Mouse (Mus musculus): ENCODE measurements around the gene Ccnq.

- TF ChIP-seq GATA1 (IDR thresholded peaks at IDR 0.05; ENCODE audit: low read length) (no peak), TAL1 (IDR thresholded peaks at IDR 0.05; ENCODE audit: low read length) (no peak)
These were observed 10.7 kb upstream of the Ccnq start for GRCm38 (mm10) chr11:78762201-78762600.
